Mouse (Mus musculus) brain, embryonic 14.5 days (tissue): Measurements from ENCODE around the gene Tmem45a2.

Source experiments
- CTCF ChIP-seq: fragments of 200-500 bp; IDR thresholded peaks from 2 replicates; pipeline ENCODE4 v1.5.1; 2012; ENCODE audit warnings: inconsistent platforms, mild to moderate bottlenecking, moderate library complexity, borderline replicate concordance; ENCODE audit not compliant: insufficient read depth, insufficient read length; ENCODE audit errors: extremely low read depth
- POLR2A ChIP-seq: fragments of 200-500 bp; IDR thresholded peaks from 2 replicates; pipeline ENCODE4 v1.6.1; 2012; ENCODE audit warnings: mild to moderate bottlenecking, inconsistent platforms, borderline replicate concordance; ENCODE audit not compliant: poor library complexity, insufficient read depth, insufficient read length, severe bottlenecking; ENCODE audit errors: extremely low read depth

DNA sequence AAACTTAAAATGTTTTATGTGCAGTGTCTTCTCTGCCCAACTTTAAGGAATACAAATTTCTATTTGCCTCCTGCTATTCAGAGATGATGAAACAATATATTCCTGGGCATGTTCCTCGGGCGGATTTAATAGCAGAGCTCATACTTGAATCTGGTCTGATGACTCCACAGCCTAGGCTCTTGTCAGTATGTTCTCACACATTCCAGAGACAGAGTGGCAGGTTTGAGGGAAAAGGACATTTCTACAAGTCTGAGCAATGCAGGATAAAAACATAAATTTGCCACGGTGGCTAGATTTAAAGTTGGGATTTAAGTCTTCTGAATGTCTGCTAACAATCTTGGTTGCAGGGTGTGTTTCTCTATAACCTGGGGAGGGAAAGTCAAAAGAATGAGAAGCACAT, 9.1 kb downstream of the Tmem45a2 start:
- TF ChIP-seq CTCF = no peak
- no peak for TF ChIP-seq POLR2A
